Mouse (Mus musculus): ENCODE measurements around the gene Fndc8.
"Not testable (repeated sequence)": the region's sequence is repeated elsewhere in the genome, so short reads cannot be mapped to it uniquely, and the experiment has no call there.

GRCm38 (mm10) chr11:82923910-82924309 lies 32.0 kb downstream of the Fndc8 start:
- not testable (repeated sequence) for TF ChIP-seq CTCF (IDR thresholded peaks at IDR 0.05; ENCODE audit: insufficient read depth, low read length); POLR2A (IDR thresholded peaks at IDR 0.05; ENCODE audit: borderline replicate concordance, extremely low read depth, low read depth, low read length)
